Mouse (Mus musculus) spleen, adult 2 months (tissue): Measurements from ENCODE around the gene Tmem184b.

Experiments used
- CTCF ChIP-seq: fragments of 200-500 bp; IDR thresholded peaks from 2 replicates; pipeline ENCODE4 v1.5.1; 2011; ENCODE audit warnings: mild to moderate bottlenecking, inconsistent platforms; ENCODE audit not compliant: insufficient read depth, insufficient read length, insufficient replicate concordance; ENCODE audit errors: extremely low read depth
- POLR2A ChIP-seq: fragments of 200-500 bp; IDR thresholded peaks from 2 replicates; pipeline ENCODE4 v1.6.1; 2011; ENCODE audit warnings: low read depth, low read length, inconsistent platforms

DNA sequence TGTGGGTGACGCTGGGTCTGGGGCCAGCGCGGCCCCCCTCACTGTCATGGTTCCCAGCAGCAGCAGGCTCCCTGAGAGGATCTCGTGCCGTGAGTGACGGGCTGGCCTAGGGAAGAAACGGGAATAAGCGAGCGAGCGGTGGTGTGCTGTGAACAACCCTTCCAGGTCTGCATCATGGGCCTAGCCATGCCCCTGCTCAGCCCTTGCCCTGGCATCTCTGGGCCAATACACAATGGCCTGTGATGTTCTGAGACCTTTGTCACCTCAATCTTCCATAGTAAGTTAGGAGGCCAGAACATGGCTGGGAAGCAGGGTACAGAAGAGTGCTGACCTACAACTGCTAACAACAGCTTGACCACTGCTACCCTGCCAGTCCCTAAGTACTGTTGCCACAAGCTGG, 24.8 kb downstream of the Tmem184b start:
- no peak for TF ChIP-seq CTCF
- no peak for TF ChIP-seq POLR2A
